Mouse (Mus musculus) granulocyte monocyte progenitor cell, adult 5-6 weeks (primary cell): ENCODE results near the gene Gm42791. TPM values are rescaled to one million over a fixed set of nuclear protein-coding genes. Genes with fewer than 3 reads are reported as not detected.

ENCODE experiments used
- total RNA-seq, 2 experiments: library from RNA; stranded (forward) in 1 of 2; stranded (reverse) in 1 of 2; fragments of 200-712, 200-1000 nt in 1 of 2; fragments of >200 nt in 1 of 2; fragmentation: Nextera tagmentation in 1 of 2; gene quantifications; 2 replicates each; pipeline ENCODE4 v1.2.3; 2014 to 2017

Gene Gm42791
- total RNA-seq, 2 experiments from 2014 or later: 3.8 TPM; not detected in 1

Other genes with a start within 250 kb of the Gm42791 start
- gene Katnal1, start 65.8 kb downstream of the Gm42791 start, total RNA-seq (2014; fragmentation: Nextera tagmentation): 4.4 and 4.6 TPM in 2 replicates
- gene Katnal1, start 65.8 kb downstream of the Gm42791 start, total RNA-seq (2017): 4.4 and 9.3 TPM in 2 replicates
- 23.7 and 47.8 TPM in 2 replicates for gene Uspl1, start 189.2 kb upstream of the Gm42791 start, total RNA-seq (2014; fragmentation: Nextera tagmentation)
- gene Uspl1, start 189.2 kb upstream of the Gm42791 start, total RNA-seq (2017): 33.7 and 34.6 TPM in 2 replicates
- gene Hmgb1, start 189.3 kb upstream of the Gm42791 start, total RNA-seq (2014; fragmentation: Nextera tagmentation): 758 and 1,067 TPM in 2 replicates
- 985 and 1,480 TPM in 2 replicates for gene Hmgb1, start 189.3 kb upstream of the Gm42791 start, total RNA-seq (2017)